ENCODE assay signal across 16 mouse cellular contexts in the genomic region with DNA sequence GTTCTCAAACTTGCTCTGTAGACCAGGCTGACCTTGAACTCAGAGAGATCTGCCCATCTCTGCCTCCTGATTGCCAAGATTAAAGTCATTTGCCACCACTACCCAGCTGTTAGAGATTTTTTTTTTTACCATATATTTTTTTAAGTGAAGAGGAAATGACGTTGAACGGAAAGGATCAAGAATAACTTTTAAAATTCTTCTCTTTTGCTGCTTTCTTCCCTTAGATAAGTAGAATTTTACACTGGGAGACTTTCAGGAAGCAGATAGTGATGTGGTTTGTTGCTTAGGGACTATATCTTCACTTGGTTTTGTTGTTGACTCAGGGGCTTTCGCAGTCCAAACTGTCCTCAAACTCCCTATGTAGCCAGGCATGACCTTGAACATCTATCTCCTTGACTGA.
"Had no signal": no experiment of that assay in that cellular context is flagged by ENCODE, and none has a peak within 500 bp of the region (broad histone marks: within the 10 kb centered on the region; RNA-seq: fewer than 3 reads in every experiment).

No protein-coding gene starts in this region.

- DNase-seq: lung, adult 18-20 months; lung, embryonic 14.5 days; lung, postnatal 10 days; lung, postnatal 4 days; midbrain, embryonic 14.5 days; retina, postnatal 1 day; right cerebral cortex, adult 18-20 months; thymus, adult 2 months; thymus, postnatal 25 days; thymus, postnatal 4 days had no signal

- H3K9me3 ChIP-seq: midbrain, embryonic 10.5 days; midbrain, embryonic 12.5 days; neural tube, embryonic 13.5 days; neural tube, embryonic 15.5 days had no signal

- H3K36me3 ChIP-seq: neural tube, embryonic 13.5 days; neural tube, embryonic 15.5 days had no signal

- H3K27ac ChIP-seq: liver, embryonic 14.5 days; midbrain, embryonic 10.5 days; midbrain, embryonic 12.5 days; neural tube, embryonic 13.5 days; neural tube, embryonic 15.5 days had no signal

- H3K9ac ChIP-seq: liver, embryonic 14.5 days; lung, embryonic 14.5 days; midbrain, embryonic 12.5 days; neural tube, embryonic 13.5 days; neural tube, embryonic 15.5 days had no signal

- H3K4me3 ChIP-seq: midbrain, embryonic 10.5 days; midbrain, embryonic 12.5 days; myocyte; neural tube, embryonic 13.5 days; neural tube, embryonic 15.5 days had no signal
